48 mouse cellular contexts compared by ENCODE assay signal in the genomic region with DNA sequence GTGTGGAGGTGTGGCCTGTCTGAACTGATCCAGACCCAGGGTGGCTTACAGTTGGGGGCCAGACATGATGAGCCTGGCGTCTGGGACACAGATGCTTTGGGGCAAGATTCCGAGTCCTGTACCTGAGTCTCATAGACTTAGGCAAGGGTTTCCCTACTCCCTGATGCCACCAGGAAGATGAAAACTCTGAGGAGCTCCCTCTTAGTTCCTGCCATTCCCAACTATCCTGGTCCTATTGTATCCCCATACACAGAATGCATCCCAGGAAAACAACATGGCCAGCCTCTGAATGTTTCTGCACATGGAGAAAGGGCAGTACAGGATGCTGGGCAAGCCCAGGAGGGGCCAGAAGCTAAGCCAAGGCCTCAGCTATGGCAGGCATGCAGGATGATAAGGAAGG. TPM values are rescaled to one million over a fixed set of nuclear protein-coding genes. Genes with fewer than 3 reads are reported as not detected.
"Had no signal": no experiment of that assay in that cellular context is flagged by ENCODE, and none has a peak within 500 bp of the region (broad histone marks: within the 10 kb centered on the region; RNA-seq: fewer than 3 reads in every experiment).

No protein-coding gene starts in this region.

- DNase-seq: heart, postnatal 10 days; heart, postnatal 14 days; heart, postnatal 36 days; heart, postnatal 4 days; kidney, adult 11 months; kidney, adult 18-20 months; kidney, adult 2 months; kidney, adult 8-10 months; kidney, adult 9 months; kidney, postnatal 10 days; kidney, postnatal 14 days; kidney, postnatal 25 days; kidney, postnatal 36 days; kidney, postnatal 4 days; layer of hippocampus, adult 9-11 months; layer of hippocampus, postnatal 36 days had no signal

- H3K4me1 ChIP-seq: heart, embryonic 13.5 days; heart, embryonic 15.5 days; hindbrain, embryonic 10.5 days; hindbrain, embryonic 12.5 days; hindbrain, embryonic 13.5 days; hindbrain, embryonic 15.5 days; intestine, embryonic 15.5 days; kidney, embryonic 15.5 days had no signal

- H3K36me3 ChIP-seq: heart, embryonic 13.5 days; heart, embryonic 15.5 days; hindbrain, embryonic 10.5 days; hindbrain, embryonic 12.5 days; hindbrain, embryonic 13.5 days; hindbrain, embryonic 15.5 days; intestine, embryonic 15.5 days; kidney, embryonic 15.5 days had no signal

- H3K27ac ChIP-seq: heart, embryonic 13.5 days; heart, embryonic 15.5 days; hindbrain, embryonic 10.5 days; hindbrain, embryonic 12.5 days; hindbrain, embryonic 13.5 days; hindbrain, embryonic 14.5 days; hindbrain, embryonic 15.5 days; hindbrain, postnatal 0 days; intestine, embryonic 15.5 days; kidney, embryonic 15.5 days; kidney, postnatal 0 days; layer of hippocampus, adult 2 months; left cerebral cortex, adult 2 months had no signal

- H3K4me3 ChIP-seq: heart, embryonic 13.5 days; heart, embryonic 15.5 days; hindbrain, embryonic 10.5 days; hindbrain, embryonic 12.5 days; hindbrain, embryonic 13.5 days; hindbrain, embryonic 15.5 days; intestine, embryonic 15.5 days; kidney, embryonic 15.5 days; layer of hippocampus, adult 2 months; left cerebral cortex, adult 2 months had no signal

- H3K9ac ChIP-seq: heart, embryonic 13.5 days; heart, embryonic 15.5 days; hindbrain, embryonic 12.5 days; hindbrain, embryonic 13.5 days; hindbrain, embryonic 14.5 days; hindbrain, embryonic 15.5 days; intestine, embryonic 15.5 days; kidney, embryonic 15.5 days had no signal

- H3K4me2 ChIP-seq: heart, embryonic 11.5 days; heart, embryonic 13.5 days; heart, embryonic 15.5 days; hindbrain, embryonic 12.5 days; hindbrain, embryonic 13.5 days; hindbrain, embryonic 14.5 days; hindbrain, embryonic 15.5 days; intestine, embryonic 15.5 days; kidney, embryonic 15.5 days had no signal

- H3K27me3 ChIP-seq: heart, embryonic 13.5 days; heart, embryonic 15.5 days; hindbrain, embryonic 12.5 days; hindbrain, embryonic 13.5 days; hindbrain, embryonic 15.5 days; intestine, embryonic 15.5 days; kidney, embryonic 15.5 days had no signal

- ATAC-seq: hindbrain, embryonic 16.5 days; hindbrain, postnatal 0 days; inflammation-experienced regulatory T-cells, adult 6 months; intestine, embryonic 15.5 days; intestine, embryonic 16.5 days; intestine, postnatal 0 days had no signal

- H3K9me3 ChIP-seq: heart, embryonic 13.5 days; heart, embryonic 15.5 days; hindbrain, embryonic 10.5 days; hindbrain, embryonic 12.5 days; hindbrain, embryonic 13.5 days; hindbrain, embryonic 15.5 days; intestine, embryonic 15.5 days; kidney, embryonic 15.5 days had no signal

RNA-seq across cellular contexts. Expression of a gene that starts 11.1 kb away (rescaled TPM):
- total RNA-seq: heart, postnatal 10 days; heart, postnatal 14 days; heart, postnatal 25 days; heart, postnatal 36 days; heart, postnatal 4 days; hindbrain, postnatal 0 days; layer of hippocampus, adult 18-20 months; layer of hippocampus, adult 2 months; layer of hippocampus, adult 8-10 months; layer of hippocampus, postnatal 10 days; layer of hippocampus, postnatal 14 days; layer of hippocampus, postnatal 25 days; layer of hippocampus, postnatal 36 days; left cerebral cortex, adult 18-20 months; left cerebral cortex, adult 2 months; left cerebral cortex, adult 8-10 months had no signal
- polyA plus RNA-seq: heart, embryonic 11.5 days; heart, embryonic 13.5 days; heart, embryonic 14.5 days; heart, embryonic 15.5 days; heart, postnatal 0 days; hindbrain, embryonic 11.5 days; hindbrain, embryonic 14.5 days; hindbrain, embryonic 15.5 days; hindbrain, postnatal 0 days; inflammation-experienced regulatory T-cells, adult 6 months; intestine, embryonic 14.5 days; intestine, embryonic 15.5 days; intestine, embryonic 16.5 days; intestine, postnatal 0 days; kidney, adult 2 months; kidney, embryonic 14.5 days; kidney, embryonic 15.5 days; kidney, embryonic 16.5 days had no signal
